Mouse (Mus musculus) layer of hippocampus, adult 11-12 months (tissue): ENCODE data around the gene Ampd2.

Source experiments
- DNase-seq: peaks from one replicate; pipeline ENCODE4 v3.0.0; 2022; ENCODE audit warnings: low spot score

The Ampd2 gene

GRCm38 (mm10) chr3:108068826-108069225, 17.6 kb downstream of the Ampd2 start:
- no peak for DNase-seq

GRCm38 (mm10) chr3:108067370-108067934, 19.0 kb downstream of the Ampd2 start:
- DNase-seq = no peak

- no peak for DNase-seq
Observed at GRCm38 (mm10) chr3:108065551-108065950, 20.9 kb downstream of the Ampd2 start.

- DNase-seq = no peak
Observed at GRCm38 (mm10) chr3:108064672-108065071, 21.8 kb downstream of the Ampd2 start.

GRCm38 (mm10) chr3:108062648-108063047, 23.8 kb downstream of the Ampd2 start:
- DNase-seq = no peak

GRCm38 (mm10) chr3:108061420-108061819, 25.0 kb downstream of the Ampd2 start:
- peak; percentile 75 for DNase-seq

- no peak for DNase-seq
Observed at GRCm38 (mm10) chr3:108050493-108050892, 36.0 kb downstream of the Ampd2 start.

- DNase-seq = no peak
Observed at GRCm38 (mm10) chr3:108048306-108048705, 38.1 kb downstream of the Ampd2 start.

- no peak for DNase-seq
Observed at GRCm38 (mm10) chr3:108046944-108047655, 39.4 kb downstream of the Ampd2 start.

GRCm38 (mm10) chr3:108044394-108045140, 41.9 kb downstream of the Ampd2 start, which contains the start of gene Gstm4:
TSS of gene Gstm4 (minus strand) at chr3:108044894.
- peak; percentile 88 for DNase-seq

GRCm38 (mm10) chr3:108033156-108033555, 53.3 kb downstream of the Ampd2 start:
- no peak for DNase-seq

GRCm38 (mm10) chr3:108032113-108032512, 54.3 kb downstream of the Ampd2 start:
- no peak for DNase-seq

GRCm38 (mm10) chr3:108028641-108029365, 57.6 kb downstream of the Ampd2 start:
- DNase-seq = no peak

- no peak for DNase-seq
Observed at GRCm38 (mm10) chr3:108026597-108026996, 59.9 kb downstream of the Ampd2 start.

- DNase-seq = no peak
Observed at GRCm38 (mm10) chr3:108026049-108026448, 60.4 kb downstream of the Ampd2 start.

- DNase-seq = no peak
Observed at GRCm38 (mm10) chr3:108025318-108025717, 61.1 kb downstream of the Ampd2 start.
